Mouse (Mus musculus): ENCODE data around the gene Fam160a1.

Fam160a1 gene

GRCm38 (mm10) chr3:85817191-85817590 is at the start of gene Fam160a1:
Fam160a1 (minus strand) TSS chr3:85817291.
- DNase-seq (ENCODE audit: low read depth, low spot score), result no peak

- no peak for DNase-seq (ENCODE audit: low read depth, low spot score)
These were observed 46.9 kb upstream of the Fam160a1 start for GRCm38 (mm10) chr3:85863996-85864395.

GRCm38 (mm10) chr3:85862886-85863285 is 45.8 kb upstream of the Fam160a1 start:
- no peak for DNase-seq (ENCODE audit: low read depth, low spot score)

GRCm38 (mm10) chr3:85860996-85861395 is 43.9 kb upstream of the Fam160a1 start:
- peak; percentile 12 for DNase-seq (ENCODE audit: low read depth, low spot score)

GRCm38 (mm10) chr3:85859311-85859710 is 42.2 kb upstream of the Fam160a1 start:
- DNase-seq (ENCODE audit: low read depth, low spot score), result no peak

- no peak for DNase-seq (ENCODE audit: low read depth, low spot score)
These were observed 41.3 kb upstream of the Fam160a1 start for GRCm38 (mm10) chr3:85858140-85859135.

GRCm38 (mm10) chr3:85857083-85857482 is 40.0 kb upstream of the Fam160a1 start:
- no peak for DNase-seq (ENCODE audit: low read depth, low spot score)

- no peak for DNase-seq (ENCODE audit: low read depth, low spot score)
These were observed 38.9 kb upstream of the Fam160a1 start for GRCm38 (mm10) chr3:85855947-85856346.

GRCm38 (mm10) chr3:85855043-85855442 is 38.0 kb upstream of the Fam160a1 start:
- DNase-seq (ENCODE audit: low read depth, low spot score), result no peak

- no peak for DNase-seq (ENCODE audit: low read depth, low spot score)
These were observed 37.1 kb upstream of the Fam160a1 start for GRCm38 (mm10) chr3:85854143-85854542.

GRCm38 (mm10) chr3:85853715-85854114 is 36.6 kb upstream of the Fam160a1 start:
- no peak for DNase-seq (ENCODE audit: low read depth, low spot score)

GRCm38 (mm10) chr3:85850079-85850478 is 33.0 kb upstream of the Fam160a1 start:
- no peak for DNase-seq (ENCODE audit: low read depth, low spot score)

GRCm38 (mm10) chr3:85846316-85846715 is 29.2 kb upstream of the Fam160a1 start:
- no peak for DNase-seq (ENCODE audit: low read depth, low spot score)

GRCm38 (mm10) chr3:85845341-85845740 is 28.2 kb upstream of the Fam160a1 start:
- DNase-seq (ENCODE audit: low read depth, low spot score), result no peak

- no peak for DNase-seq (ENCODE audit: low read depth, low spot score)
These were observed 25.8 kb upstream of the Fam160a1 start for GRCm38 (mm10) chr3:85842881-85843218.

GRCm38 (mm10) chr3:85842177-85842880 is 25.2 kb upstream of the Fam160a1 start:
- no peak for DNase-seq (ENCODE audit: low read depth, low spot score)

GRCm38 (mm10) chr3:85841454-85842176 is 24.5 kb upstream of the Fam160a1 start:
- DNase-seq (ENCODE audit: low read depth, low spot score), result no peak

GRCm38 (mm10) chr3:85833627-85834026 is 16.5 kb upstream of the Fam160a1 start:
- DNase-seq (ENCODE audit: low read depth, low spot score), result no peak

- no peak for DNase-seq (ENCODE audit: low read depth, low spot score)
These were observed 15.5 kb upstream of the Fam160a1 start for GRCm38 (mm10) chr3:85832490-85833155.

GRCm38 (mm10) chr3:85831785-85832184 is 14.7 kb upstream of the Fam160a1 start:
- no peak for DNase-seq (ENCODE audit: low read depth, low spot score)

- no peak for DNase-seq (ENCODE audit: low read depth, low spot score)
These were observed 12.0 kb upstream of the Fam160a1 start for GRCm38 (mm10) chr3:85829047-85829446.
